ENCODE assay signal across 9 mouse cellular contexts in the genomic region with DNA sequence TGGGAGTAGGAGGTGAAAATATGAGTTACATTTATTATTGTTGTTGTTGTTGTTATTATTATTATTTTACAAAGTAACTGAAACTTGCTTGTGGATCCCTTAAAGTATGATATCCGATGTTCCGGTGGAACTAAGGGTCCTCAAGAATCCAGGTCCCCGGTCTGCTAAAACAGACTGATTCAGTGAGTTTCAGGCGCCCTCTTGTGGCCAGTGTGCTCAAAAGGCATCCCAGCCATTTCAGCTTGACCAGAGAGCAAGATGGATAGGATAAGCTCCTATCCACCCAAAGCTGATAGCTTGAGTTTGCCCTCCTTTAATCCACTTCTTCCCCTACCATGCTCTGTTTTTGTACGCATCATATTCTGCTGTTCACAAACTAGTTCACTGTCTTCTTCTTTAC. TPM values are rescaled to one million over a fixed set of nuclear protein-coding genes. Genes with fewer than 3 reads are reported as not detected.
DNase-seq lines count a peak whose midpoint lies in the region; ATAC-seq lines count a peak whose summit lies in the region.
"Had no signal": no experiment of that assay in that cellular context is flagged by ENCODE, and none has a peak within 500 bp of the region (broad histone marks: within the 10 kb centered on the region; RNA-seq: fewer than 3 reads in every experiment).

No protein-coding gene starts in this region.

- WGBS in intestine, embryonic 14.5 days = 4% methylated on average over 5 of the region's 5 CpGs
- WGBS in intestine, embryonic 15.5 days = 9% methylated on average over 5 of the region's 5 CpGs
- WGBS in embryonic facial prominence, embryonic 11.5 days = 10% methylated on average over 5 of the region's 5 CpGs
- WGBS in limb, embryonic 10.5 days = 12% methylated on average over 5 of the region's 5 CpGs

- H3K9me3 ChIP-seq in intestine, embryonic 14.5 days (ENCODE audit: control insufficient read depth, low read length) = no peaks in the 10 kb centered on the region
- H3K9me3 ChIP-seq in intestine, embryonic 15.5 days = no peaks in the 10 kb centered on the region
- no peaks in the 10 kb centered on the region for H3K9me3 ChIP-seq in embryonic facial prominence, embryonic 11.5 days (replicated peaks; ENCODE audit: control insufficient read depth, low read length)
- H3K9me3 ChIP-seq in limb, embryonic 10.5 days (replicated peaks) = no peaks in the 10 kb centered on the region
- H3K9me3 ChIP-seq: embryonic facial prominence, embryonic 15.5 days had no signal

- H3K4me2 ChIP-seq in intestine, embryonic 14.5 days (ENCODE audit: low read length) = no peak overlapping the region
- no peak overlapping the region for H3K4me2 ChIP-seq in intestine, embryonic 15.5 days (replicated peaks)
- H3K4me2 ChIP-seq in embryonic facial prominence, embryonic 11.5 days (ENCODE audit: low read depth, low read length) = no peak overlapping the region
- H3K4me2 ChIP-seq: embryonic facial prominence, embryonic 15.5 days had no signal

- no peak overlapping the region for H3K4me3 ChIP-seq in intestine, embryonic 14.5 days (ENCODE audit: low read depth, low read length)
- no peak overlapping the region for H3K4me3 ChIP-seq in intestine, embryonic 15.5 days (replicated peaks)
- no peak overlapping the region for H3K4me3 ChIP-seq in embryonic facial prominence, embryonic 11.5 days (ENCODE audit: low read depth, low read length)
- no peak overlapping the region for H3K4me3 ChIP-seq in limb, embryonic 10.5 days
- H3K4me3 ChIP-seq: embryonic facial prominence, embryonic 15.5 days had no signal

- peak; percentile 86 for DNase-seq in intestine, embryonic 14.5 days (ENCODE audit: low spot score)
- peak; percentile 76 for DNase-seq in adrenal gland, postnatal 25 days
- DNase-seq in embryonic facial prominence, embryonic 11.5 days (ENCODE audit: low spot score) = peak; percentile 94
- peak; percentile 79 for DNase-seq in induced T-regulatory cell, adult 2 months (ENCODE audit: low read depth)
- peak; percentile 88 for DNase-seq in limb, embryonic 10.5 days (ENCODE audit: low spot score)
- DNase-seq in thymus, postnatal 0 days (ENCODE audit: low spot score) = peak; percentile 66

- no peak overlapping the region for H3K9ac ChIP-seq in intestine, embryonic 14.5 days (ENCODE audit: low read length)
- H3K9ac ChIP-seq in intestine, embryonic 15.5 days = no peak overlapping the region
- no peak overlapping the region for H3K9ac ChIP-seq in embryonic facial prominence, embryonic 11.5 days (replicated peaks; ENCODE audit: low read length)
- H3K9ac ChIP-seq: embryonic facial prominence, embryonic 15.5 days had no signal

- ATAC-seq in intestine, embryonic 14.5 days (replicated peaks; ENCODE audit: low FRiP score, low TSS enrichment, low read depth) = peak; percentile 24; the same call in 1 of the 2 replicates
- ATAC-seq in intestine, embryonic 15.5 days = no peak; the same call in 1 of the 2 replicates
- ATAC-seq in embryonic facial prominence, embryonic 11.5 days (replicated peaks; ENCODE audit: insufficient number of reproducible peaks, low FRiP score, low TSS enrichment, low read depth) = no peak
- 0 out of 2 replicates have a peak, but pooled peaks have one; percentile 34 for ATAC-seq in neutrophil, adult 5-6 weeks (ENCODE audit: extremely low read depth, insufficient number of reproducible peaks, low FRiP score, poor library complexity, severe bottlenecking)

- no peaks in the 10 kb centered on the region for H3K27me3 ChIP-seq in intestine, embryonic 14.5 days (replicated peaks; ENCODE audit: control insufficient read depth, insufficient read depth, low read length)
- H3K27me3 ChIP-seq in intestine, embryonic 15.5 days (replicated peaks) = no peaks in the 10 kb centered on the region
- H3K27me3 ChIP-seq in embryonic facial prominence, embryonic 11.5 days (ENCODE audit: control insufficient read depth, insufficient read depth, low read length) = no peaks in the 10 kb centered on the region; the same call in 1 of the 2 replicates
- H3K27me3 ChIP-seq in limb, embryonic 10.5 days (ENCODE audit: low read depth, poor library complexity, severe bottlenecking) = 0 out of 2 replicates have a peak, but pooled peaks cover 6% of the 10 kb centered on the region
- H3K27me3 ChIP-seq: embryonic facial prominence, embryonic 15.5 days had no signal

- no peaks in the 10 kb centered on the region for H3K36me3 ChIP-seq in intestine, embryonic 14.5 days (ENCODE audit: control insufficient read depth, insufficient read depth, low read length)
- H3K36me3 ChIP-seq in intestine, embryonic 15.5 days = no peaks in the 10 kb centered on the region
- no peaks in the 10 kb centered on the region for H3K36me3 ChIP-seq in embryonic facial prominence, embryonic 11.5 days (replicated peaks; ENCODE audit: control insufficient read depth, insufficient read depth, low read depth, low read length)
- H3K36me3 ChIP-seq in limb, embryonic 10.5 days = no peaks in the 10 kb centered on the region
- H3K36me3 ChIP-seq: embryonic facial prominence, embryonic 15.5 days had no signal

- no peaks in the 10 kb centered on the region for H3K4me1 ChIP-seq in intestine, embryonic 14.5 days (replicated peaks; ENCODE audit: control insufficient read depth, insufficient read depth, low read length)
- no peaks in the 10 kb centered on the region for H3K4me1 ChIP-seq in intestine, embryonic 15.5 days (replicated peaks)
- H3K4me1 ChIP-seq in embryonic facial prominence, embryonic 11.5 days (ENCODE audit: control insufficient read depth, insufficient read depth, low read length) = no peaks in the 10 kb centered on the region
- no peaks in the 10 kb centered on the region; the same call in 1 of the 2 replicates for H3K4me1 ChIP-seq in limb, embryonic 10.5 days
- H3K4me1 ChIP-seq: embryonic facial prominence, embryonic 15.5 days had no signal

- H3K27ac ChIP-seq in intestine, embryonic 14.5 days (ENCODE audit: low read depth) = no peak overlapping the region
- no peak overlapping the region for H3K27ac ChIP-seq in intestine, embryonic 15.5 days
- H3K27ac ChIP-seq in embryonic facial prominence, embryonic 11.5 days (replicated peaks; ENCODE audit: low read depth, low read length) = no peak overlapping the region
- no peak overlapping the region for H3K27ac ChIP-seq in limb, embryonic 10.5 days
- H3K27ac ChIP-seq: embryonic facial prominence, embryonic 15.5 days had no signal

RNA-seq across cellular contexts. Expression of gene Cdca7l, which starts 35.0 kb away (rescaled TPM):
- polyA plus RNA-seq in intestine, embryonic 14.5 days (2014; fragmentation: Nextera tagmentation; extraction: Ambion mirVana) = 55.7 and 59.0 TPM in 2 replicates
- polyA plus RNA-seq in intestine, embryonic 15.5 days (2015; fragmentation: Nextera tagmentation; extraction: Ambion mirVana) = 41.2 and 42.4 TPM in 2 replicates
- total RNA-seq in adrenal gland, postnatal 25 days (2021) = 5.0 and 7.5 TPM in 2 replicates
- polyA plus RNA-seq in embryonic facial prominence, embryonic 11.5 days (2014; fragmentation: Nextera tagmentation; extraction: Ambion mirVana) = 46.0 and 47.1 TPM in 2 replicates
- polyA plus RNA-seq in limb, embryonic 10.5 days (2016; fragmentation: Nextera tagmentation; extraction: Ambion mirVana) = 54.8 and 65.0 TPM in 2 replicates
- total RNA-seq in neutrophil, adult 5-6 weeks (2017) = 7.6 and 7.7 TPM in 2 replicates
- polyA plus RNA-seq in thymus, postnatal 0 days (2015; fragmentation: Nextera tagmentation; extraction: Ambion mirVana) = 39.4 and 43.3 TPM in 2 replicates

Comparison
In these comparisons a context has a peak if more than half of its experiments do, and no peak if none do; other contexts are left out.
1. ATAC-seq: peak in intestine, embryonic 14.5 days (single experiment) and neutrophil, adult 5-6 weeks (single experiment); none in intestine, embryonic 15.5 days (single experiment) and embryonic facial prominence, embryonic 11.5 days (single experiment).
2. Peak in every context shown above with its lines, with median percentiles within 50 percentile points of each other: DNase-seq.